Mouse (Mus musculus): Measurements from ENCODE around the gene Sox11. TPM values are rescaled to one million over a fixed set of nuclear protein-coding genes. Genes with fewer than 3 reads are reported as not detected.
A peak's percentile ranks its signal among the peaks of the same experiment; 100 is the strongest.

The Sox11 gene
- polyA plus RNA-seq, 1 experiment from 2014 or later = 323 TPM

- Histone ChIP-seq H3K36me3 (ENCODE audit: control insufficient read depth, insufficient read depth, low read length) (no peaks in the 10 kb centered on the region), H3K4me1 (ENCODE audit: control insufficient read depth, insufficient read depth, low read length) (peaks cover 10% of the 10 kb centered on the region), H3K27me3 (ENCODE audit: control insufficient read depth, insufficient read depth, low read length) (no peaks in the 10 kb centered on the region), H3K9me3 (ENCODE audit: control insufficient read depth, low read length) (no peaks in the 10 kb centered on the region), H3K4me3 (ENCODE audit: low read depth, low read length) (no peak overlapping the region), H3K9ac (replicated peaks; ENCODE audit: low read depth, low read length) (no peak overlapping the region), H3K4me2 (ENCODE audit: low read depth, low read length) (no peak overlapping the region), H3K27ac (ENCODE audit: low read depth, low read length) (0 out of 2 replicates have a peak overlapping the region, but pooled peaks have one; percentile 16)
- no peak for ATAC-seq (ENCODE audit: low read depth)
- WGBS = 48% methylated on average over 10 of the region's 10 CpGs
These were observed 48.6 kb downstream of the Sox11 start for GRCm38 (mm10) chr12:27293736-27294135.

- Histone ChIP-seq H3K4me1 (ENCODE audit: control insufficient read depth, insufficient read depth, low read length) (peaks cover 10% of the 10 kb centered on the region), H3K9me3 (ENCODE audit: control insufficient read depth, low read length) (no peaks in the 10 kb centered on the region), H3K4me3 (ENCODE audit: low read depth, low read length) (no peak overlapping the region), H3K27ac (ENCODE audit: low read depth, low read length) (0 out of 2 replicates have a peak overlapping the region, but pooled peaks have one; percentile 16), H3K4me2 (ENCODE audit: low read depth, low read length) (no peak overlapping the region), H3K9ac (replicated peaks; ENCODE audit: low read depth, low read length) (no peak overlapping the region), H3K27me3 (ENCODE audit: control insufficient read depth, insufficient read depth, low read length) (no peaks in the 10 kb centered on the region), H3K36me3 (ENCODE audit: control insufficient read depth, insufficient read depth, low read length) (no peaks in the 10 kb centered on the region)
- no peak; the same call in 1 of the 2 replicates for ATAC-seq (ENCODE audit: low read depth)
- WGBS = 9% methylated on average over 1 of the region's 1 CpGs
These were observed 49.2 kb downstream of the Sox11 start for GRCm38 (mm10) chr12:27293208-27293607.
